ENCODE assay signal across 28 mouse cellular contexts in genomic region chr15:67025746-67026145, GRCm38 (mm10).
"Had no signal": no experiment of that assay in that cellular context is flagged by ENCODE, and none has a peak within 500 bp of the region (broad histone marks: within the 10 kb centered on the region; RNA-seq: fewer than 3 reads in every experiment).

No protein-coding gene starts in this region.

- H3K36me3 ChIP-seq: limb, embryonic 10.5 days; limb, embryonic 12.5 days; limb, embryonic 13.5 days; limb, embryonic 15.5 days; liver, embryonic 12.5 days; liver, embryonic 13.5 days; liver, embryonic 15.5 days; lung, embryonic 15.5 days; midbrain, embryonic 10.5 days; midbrain, embryonic 12.5 days; midbrain, embryonic 13.5 days; midbrain, embryonic 15.5 days; neural tube, embryonic 12.5 days had no signal

- H3K27ac ChIP-seq: left cerebral cortex, adult 2 months; limb, embryonic 10.5 days; limb, embryonic 12.5 days; limb, embryonic 13.5 days; limb, embryonic 15.5 days; liver, embryonic 12.5 days; liver, embryonic 13.5 days; liver, embryonic 14.5 days; liver, embryonic 15.5 days; lung, embryonic 15.5 days; macrophage; midbrain, embryonic 10.5 days; midbrain, embryonic 12.5 days; midbrain, embryonic 13.5 days; midbrain, embryonic 15.5 days; neural tube, embryonic 12.5 days had no signal

- DNase-seq: left cerebral cortex, postnatal 4 days; liver, embryonic 13.5 days; liver, postnatal 0 days; lung, adult 18-20 months; lung, adult 2 months; lung, embryonic 14.5 days; lung, postnatal 10 days; lung, postnatal 14 days; lung, postnatal 36 days; lung, postnatal 4 days; midbrain, embryonic 14.5 days had no signal

- H3K27me3 ChIP-seq: limb, embryonic 12.5 days; limb, embryonic 13.5 days; limb, embryonic 15.5 days; liver, embryonic 12.5 days; liver, embryonic 13.5 days; liver, embryonic 15.5 days; lung, embryonic 15.5 days; megakaryocyte, embryonic 14.5 days; midbrain, embryonic 12.5 days; midbrain, embryonic 13.5 days; midbrain, embryonic 15.5 days; neural tube, embryonic 12.5 days had no signal

- H3K4me3 ChIP-seq: left cerebral cortex, adult 2 months; limb, embryonic 10.5 days; limb, embryonic 12.5 days; limb, embryonic 13.5 days; limb, embryonic 15.5 days; liver, embryonic 12.5 days; liver, embryonic 13.5 days; liver, embryonic 15.5 days; lung, embryonic 15.5 days; megakaryocyte, embryonic 14.5 days; midbrain, embryonic 10.5 days; midbrain, embryonic 12.5 days; midbrain, embryonic 13.5 days; midbrain, embryonic 15.5 days; myocyte; neural tube, embryonic 12.5 days had no signal

- H3K4me1 ChIP-seq: limb, embryonic 10.5 days; limb, embryonic 12.5 days; limb, embryonic 13.5 days; limb, embryonic 15.5 days; lung, embryonic 15.5 days; midbrain, embryonic 10.5 days; midbrain, embryonic 12.5 days; midbrain, embryonic 13.5 days; midbrain, embryonic 15.5 days; neural tube, embryonic 12.5 days had no signal

- H3K9ac ChIP-seq: limb, embryonic 12.5 days; limb, embryonic 13.5 days; limb, embryonic 15.5 days; liver, embryonic 12.5 days; liver, embryonic 13.5 days; liver, embryonic 14.5 days; liver, embryonic 15.5 days; liver, postnatal 0 days; lung, embryonic 14.5 days; lung, embryonic 15.5 days; midbrain, embryonic 12.5 days; midbrain, embryonic 13.5 days; midbrain, embryonic 15.5 days; neural tube, embryonic 12.5 days had no signal
